Mouse (Mus musculus) MEL (cell line): ENCODE data around the gene Samhd1. TPM values are rescaled to one million over a fixed set of nuclear protein-coding genes. Genes with fewer than 3 reads are reported as not detected.

Source experiments
- DNase-seq: peaks from one replicate; pipeline ENCODE4 v3.0.0; 2011; ENCODE audit warnings: low read depth, low spot score
- H3K27ac ChIP-seq: 2 replicates; pipeline ENCODE4 v1.5.1; 2012; ENCODE audit warnings: low read depth, mild to moderate bottlenecking, control low read depth, low read length, moderate library complexity; ENCODE audit not compliant: control insufficient read depth
- H3K27me3 ChIP-seq, 2 experiments: fragments of 150-350 bp in 1 of 2; sonication (generic) in 1 of 2; 2 replicates each; pipeline ENCODE4 v1.6.1; 2012; ENCODE audit warnings: low read length in 2 of 2, mild to moderate bottlenecking in 2 of 2, improper control_type of control experiment in 1 of 2, moderate library complexity in 1 of 2; ENCODE audit not compliant: insufficient read depth in 2 of 2, control insufficient read depth in 1 of 2
- H3K36me3 ChIP-seq, 2 experiments: 2 replicates each; pipeline ENCODE4 v1.6.1; 2012 to 2014; ENCODE audit warnings: low read length in 2 of 2, improper control_type of control experiment in 1 of 2, inconsistent platforms in 1 of 2, mild to moderate bottlenecking in 1 of 2; ENCODE audit not compliant: insufficient read depth in 2 of 2, control insufficient read depth in 1 of 2
- H3K4me1 ChIP-seq, 2 experiments: fragments of 150-350 bp in 1 of 2; sonication (generic) in 1 of 2; 2 replicates each; pipeline ENCODE4 v1.6.1; 2012; ENCODE audit warnings: low read length in 2 of 2, improper control_type of control experiment in 1 of 2, mild to moderate bottlenecking in 1 of 2; ENCODE audit not compliant: insufficient read depth in 2 of 2, control insufficient read depth in 1 of 2
- H3K4me3 ChIP-seq, 2 experiments: fragments of 150-350 bp in 1 of 2; sonication (generic) in 1 of 2; 2 replicates each; pipeline ENCODE4 v1.5.1; 2012; ENCODE audit warnings: low read depth in 2 of 2, low read length in 2 of 2, mild to moderate bottlenecking in 2 of 2, moderate library complexity in 2 of 2, control low read depth in 1 of 2, improper control_type of control experiment in 1 of 2; ENCODE audit not compliant: control insufficient read depth in 1 of 2, insufficient read depth in 1 of 2
- H3K79me2 ChIP-seq: 2 replicates; pipeline ENCODE4 v1.6.1; 2012; ENCODE audit warnings: mild to moderate bottlenecking, low read length, moderate library complexity; ENCODE audit not compliant: control insufficient read depth, poor library complexity, insufficient read depth
- H3K9ac ChIP-seq: 2 replicates; pipeline ENCODE4 v1.6.1; 2012; ENCODE audit warnings: low read depth, mild to moderate bottlenecking, control low read depth, low read length, moderate library complexity; ENCODE audit not compliant: control insufficient read depth, poor library complexity, severe bottlenecking
- H3K9me3 ChIP-seq: fragments of 150-350 bp; sonication (generic); replicated peaks from 2 replicates; pipeline ENCODE4 v1.6.1; 2012; ENCODE audit warnings: mild to moderate bottlenecking, low read length, improper control_type of control experiment, moderate library complexity; ENCODE audit not compliant: insufficient read depth
- BHLHE40 ChIP-seq: IDR thresholded peaks from 2 replicates; pipeline ENCODE4 v1.6.1; 2012; ENCODE audit warnings: low read depth, mild to moderate bottlenecking, inconsistent platforms, low read length, improper control_type of control experiment, borderline replicate concordance
- CHD1 ChIP-seq: IDR thresholded peaks from 2 replicates; pipeline ENCODE4 v1.6.1; 2012; ENCODE audit warnings: low read depth, mild to moderate bottlenecking, inconsistent platforms, low read length, improper control_type of control experiment
- CHD2 ChIP-seq: IDR thresholded peaks from 2 replicates; pipeline ENCODE4 v1.6.1; 2011; ENCODE audit warnings: low read length, improper control_type of control experiment
- CTCF ChIP-seq, 3 experiments: IDR thresholded peaks in 2 of 3; conservative IDR thresholded peaks in 1 of 3; 2 replicates each; pipeline ENCODE4 v1.5.1; 2011 to 2012; ENCODE audit warnings: low read length in 3 of 3, low read depth in 2 of 3, mild to moderate bottlenecking in 2 of 3, improper control_type of control experiment in 1 of 3, inconsistent platforms in 1 of 3, mixed read lengths in 1 of 3, moderate library complexity in 1 of 3; ENCODE audit not compliant: control insufficient read depth in 1 of 3, insufficient read depth in 1 of 3, poor library complexity in 1 of 3, severe bottlenecking in 1 of 3
- E2F4 ChIP-seq: IDR thresholded peaks from 2 replicates; pipeline ENCODE4 v1.6.1; 2011; ENCODE audit warnings: low read depth, low read length, improper control_type of control experiment, borderline replicate concordance
- ELF1 ChIP-seq: IDR thresholded peaks from 2 replicates; pipeline ENCODE4 v1.6.1; 2014; ENCODE audit warnings: low read depth, mild to moderate bottlenecking, inconsistent platforms, low read length, improper control_type of control experiment, moderate library complexity
- EP300 ChIP-seq, 2 experiments: IDR thresholded peaks; 2 replicates each; pipeline ENCODE4 v1.6.1; 2011; ENCODE audit warnings: improper control_type of control experiment in 2 of 2, low read length in 2 of 2, low read depth in 1 of 2, mild to moderate bottlenecking in 1 of 2
- ETS1 ChIP-seq: IDR thresholded peaks from 2 replicates; pipeline ENCODE4 v1.6.1; 2012; ENCODE audit warnings: low read depth, mild to moderate bottlenecking, inconsistent platforms, low read length, improper control_type of control experiment, moderate library complexity
- GABPA ChIP-seq: IDR thresholded peaks from 2 replicates; pipeline ENCODE4 v1.6.1; 2012; ENCODE audit warnings: low read depth, mild to moderate bottlenecking, inconsistent platforms, low read length, improper control_type of control experiment, moderate library complexity
- GATA1 ChIP-seq: IDR thresholded peaks from 2 replicates; pipeline ENCODE4 v1.6.1; 2011; ENCODE audit warnings: low read depth, low read length, improper control_type of control experiment
- HCFC1 ChIP-seq: IDR thresholded peaks from 2 replicates; pipeline ENCODE4 v1.6.1; 2012; ENCODE audit warnings: low read depth, mild to moderate bottlenecking, inconsistent platforms, low read length, improper control_type of control experiment, moderate library complexity
- JUND ChIP-seq: IDR thresholded peaks from 2 replicates; pipeline ENCODE4 v1.6.1; 2011; ENCODE audit warnings: low read depth, mild to moderate bottlenecking, improper control_type of control experiment, low read length
- MAFK ChIP-seq: IDR thresholded peaks from 2 replicates; pipeline ENCODE4 v1.6.1; 2011; ENCODE audit warnings: low read depth, mild to moderate bottlenecking, low read length, improper control_type of control experiment, borderline replicate concordance
- MAX ChIP-seq: IDR thresholded peaks from 2 replicates; pipeline ENCODE4 v1.6.1; 2011; ENCODE audit warnings: low read length, improper control_type of control experiment
- MAZ ChIP-seq: IDR thresholded peaks from 2 replicates; pipeline ENCODE4 v1.6.1; 2012; ENCODE audit warnings: low read depth, mild to moderate bottlenecking, inconsistent platforms, low read length, improper control_type of control experiment
- MEF2A ChIP-seq: IDR thresholded peaks from 2 replicates; pipeline ENCODE4 v1.6.1; 2014; ENCODE audit warnings: low read depth, mild to moderate bottlenecking, inconsistent platforms, low read length, improper control_type of control experiment; ENCODE audit not compliant: poor library complexity, insufficient replicate concordance, severe bottlenecking; ENCODE audit errors: extremely low read depth
- MXI1 ChIP-seq: IDR thresholded peaks from 2 replicates; pipeline ENCODE4 v1.6.1; 2011; ENCODE audit warnings: mild to moderate bottlenecking, low read depth, low read length, improper control_type of control experiment
- MYB ChIP-seq: IDR thresholded peaks from 2 replicates; pipeline ENCODE4 v1.6.1; 2011; ENCODE audit warnings: mild to moderate bottlenecking, low read depth, low read length, improper control_type of control experiment
- MYC ChIP-seq: IDR thresholded peaks from 2 replicates; pipeline ENCODE4 v1.6.1; 2011; ENCODE audit warnings: low read depth, mild to moderate bottlenecking, low read length, improper control_type of control experiment, moderate library complexity
- POLR2AphosphoS5 ChIP-seq: IDR thresholded peaks from 2 replicates; pipeline ENCODE4 v1.6.1; 2012; ENCODE audit warnings: low read depth, borderline replicate concordance, mild to moderate bottlenecking, inconsistent platforms, low read length, moderate library complexity, mixed read lengths
- RCOR1 ChIP-seq: IDR thresholded peaks from 2 replicates; pipeline ENCODE4 v1.6.1; 2012; ENCODE audit warnings: low read depth, mild to moderate bottlenecking, inconsistent platforms, low read length, improper control_type of control experiment
- UBTF ChIP-seq: IDR thresholded peaks from 2 replicates; pipeline ENCODE4 v1.6.1; 2012; ENCODE audit warnings: low read depth, mild to moderate bottlenecking, inconsistent platforms, low read length, improper control_type of control experiment, moderate library complexity, borderline replicate concordance; ENCODE audit not compliant: insufficient read depth
- USF1 ChIP-seq: IDR thresholded peaks from 2 replicates; pipeline ENCODE4 v1.6.1; 2014; ENCODE audit warnings: low read depth, mild to moderate bottlenecking, inconsistent platforms, low read length, improper control_type of control experiment, moderate library complexity
- USF2 ChIP-seq, 2 experiments: IDR thresholded peaks; 2 replicates each; pipeline ENCODE4 v1.6.1; 2011 to 2012; ENCODE audit warnings: improper control_type of control experiment in 2 of 2, low read length in 2 of 2, borderline replicate concordance in 1 of 2, inconsistent platforms in 1 of 2, low read depth in 1 of 2, mild to moderate bottlenecking in 1 of 2; ENCODE audit not compliant: insufficient read depth in 1 of 2
- ZKSCAN1 ChIP-seq: IDR thresholded peaks from 2 replicates; pipeline ENCODE4 v1.6.1; 2012; ENCODE audit warnings: low read depth, mild to moderate bottlenecking, inconsistent platforms, low read length, improper control_type of control experiment, moderate library complexity
- ZNF384 ChIP-seq: IDR thresholded peaks from 2 replicates; pipeline ENCODE4 v1.6.1; 2012; ENCODE audit warnings: low read depth, mild to moderate bottlenecking, inconsistent platforms, low read length, improper control_type of control experiment
- polyA plus RNA-seq, 2 experiments: library from polyadenylated mRNA; stranded (reverse) in 1 of 2; unstranded in 1 of 2; fragments of >175 nt in 1 of 2; fragments of >200 nt in 1 of 2; gene quantifications; 2 replicates each; pipeline versions ENCODE4 v1.2.1 to v1.2.4; 2012; ENCODE audit warnings: low replicate concordance in 2 of 2, low read depth in 1 of 2; ENCODE audit not compliant: insufficient read length in 2 of 2, insufficient read depth in 1 of 2, missing spikeins in 1 of 2
- total RNA-seq: library from RNA; depleted of rRNA; stranded (reverse); fragments of 300-350 nt; gene quantifications from 2 replicates; pipeline ENCODE4 v1.2.3, GENCODE M21; 2012

The Samhd1 gene
- total and polyA plus RNA-seq, 3 experiments = 15.7 to 76.8 (median 50.5) TPM

DNA sequence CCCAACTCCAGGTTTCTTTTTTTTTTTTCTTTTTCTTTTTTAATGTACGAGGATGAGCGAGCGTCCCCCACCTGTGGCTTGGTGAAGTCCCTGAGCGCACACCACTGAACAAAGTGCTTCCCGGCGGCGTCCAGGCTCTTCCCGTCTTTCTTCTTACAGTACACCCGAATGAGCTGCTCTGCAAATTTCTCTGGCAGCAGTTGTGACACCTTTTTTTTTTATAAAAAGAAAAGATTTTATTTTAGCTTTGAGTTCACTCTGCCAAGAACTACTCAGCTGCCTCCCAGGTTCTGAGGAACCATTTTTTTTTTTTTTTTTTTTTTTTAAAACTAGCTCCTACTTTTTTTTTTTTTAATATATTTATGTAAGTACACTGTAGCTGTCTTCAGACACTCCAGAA is 33.4 kb downstream of the Samhd1 start:
- Histone ChIP-seq H3K9ac (no peak overlapping the region), H3K4me1 (no peaks in the 10 kb centered on the region), H3K4me3 (no peak overlapping the region), H3K36me3 (peaks cover 0 to 3% of the 10 kb centered on the region in 2 experiments; a peak in 1 of 4 replicates), H3K27ac (no peak overlapping the region), H3K79me2 (no peaks in the 10 kb centered on the region), H3K27me3 (no peaks in the 10 kb centered on the region), H3K9me3 (no peaks in the 10 kb centered on the region)
- no peak for TF ChIP-seq EP300 (IDR thresholded peaks at IDR 0.05; ENCODE audit: low read depth in 1 of 2, low read length in 2 of 2)
- TF ChIP-seq JUND = no peak
- TF ChIP-seq USF1 = no peak
- no peak for TF ChIP-seq HCFC1
- TF ChIP-seq BHLHE40 = no peak
- no peak for TF ChIP-seq GATA1
- no peak for TF ChIP-seq ZKSCAN1
- TF ChIP-seq MYC = no peak
- no peak for TF ChIP-seq RCOR1
- no peak for TF ChIP-seq MYB
- TF ChIP-seq MXI1 = no peak
- no peak for TF ChIP-seq E2F4
- TF ChIP-seq MAX = no peak
- TF ChIP-seq USF2 (IDR thresholded peaks at IDR 0.05; ENCODE audit: borderline replicate concordance in 1 of 2, insufficient read depth in 1 of 2, low read depth in 1 of 2, low read length in 2 of 2) = no peak
- TF ChIP-seq ZNF384 = no peak
- DNase-seq = no peak

DNA sequence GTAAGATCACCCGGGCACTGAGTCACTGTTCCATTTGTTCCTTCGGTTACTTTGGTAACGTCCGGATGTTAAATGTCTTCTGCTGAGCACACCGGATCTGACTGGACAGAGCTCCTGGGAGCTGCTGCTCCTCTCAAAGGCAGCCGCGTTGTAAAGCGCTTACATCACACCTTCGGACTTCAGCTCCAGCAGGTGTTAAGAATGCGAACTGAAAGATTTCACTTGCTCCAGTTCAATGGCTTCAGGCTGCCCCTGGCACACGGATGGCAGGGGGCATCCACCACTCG is 34.8 kb downstream of the Samhd1 start:
- H3K4me3 ChIP-seq = no peak overlapping the region
- H3K27ac ChIP-seq = no peak overlapping the region
- no peaks in the 10 kb centered on the region for H3K79me2 ChIP-seq
- TF ChIP-seq MYB = no peak
- TF ChIP-seq CTCF (IDR thresholded peaks at IDR 0.05 in 2 of 3, conservative IDR thresholded peaks at IDR 0.05 in 1 of 3; ENCODE audit: control insufficient read depth in 1 of 3, insufficient read depth in 1 of 3, low read depth in 2 of 3, low read length in 3 of 3, poor library complexity in 1 of 3, severe bottlenecking in 1 of 3) = no peak
- no peak for TF ChIP-seq E2F4
- no peak for TF ChIP-seq CHD2
- TF ChIP-seq POLR2AphosphoS5 = no peak
- no peak for TF ChIP-seq ELF1
- TF ChIP-seq UBTF = no peak
- TF ChIP-seq MEF2A = no peak
- no peak for TF ChIP-seq MAFK
- no peak for TF ChIP-seq MAZ
- no peak for TF ChIP-seq GABPA
- no peak for TF ChIP-seq JUND
- no peak for TF ChIP-seq CHD1
- no peak for TF ChIP-seq BHLHE40
- TF ChIP-seq ETS1 = no peak
- TF ChIP-seq EP300 (IDR thresholded peaks at IDR 0.05; ENCODE audit: low read depth in 1 of 2, low read length in 2 of 2) = no peak
- peaks cover 0 to 3% of the 10 kb centered on the region in 2 experiments; a peak in 1 of 4 replicates for H3K36me3 ChIP-seq
- no peak overlapping the region for H3K9ac ChIP-seq
- H3K4me1 ChIP-seq = no peaks in the 10 kb centered on the region
- no peaks in the 10 kb centered on the region for H3K9me3 ChIP-seq
- H3K27me3 ChIP-seq = no peaks in the 10 kb centered on the region
- DNase-seq = no peak
